Mouse (Mus musculus) heart, postnatal 0 days (tissue): ENCODE data around the gene Rpp21. TPM values are rescaled to one million over a fixed set of nuclear protein-coding genes. Genes with fewer than 3 reads are reported as not detected.
A peak's percentile ranks its signal among the peaks of the same experiment; 100 is the strongest.

Experiments
- ATAC-seq: fragments of 200-750 bp; cut with Nextera tagmentation; 2 replicates; pipeline ENCODE4 v1.8.0; 2017; ENCODE audit warnings: low read depth, moderate number of reproducible peaks, moderate library complexity; ENCODE audit not compliant: insufficient read depth
- DNase-seq: peaks from one replicate; pipeline ENCODE4 v3.0.0-alpha.2; 2016; ENCODE audit warnings: low spot score
- H3K27ac ChIP-seq: fragments of 300-500 bp; sonication (generic); 2 replicates; pipeline ENCODE4 v1.5.1; 2014; ENCODE audit warnings: low read depth, mild to moderate bottlenecking
- H3K27me3 ChIP-seq: fragments of 300-500 bp; sonication (generic); 2 replicates; pipeline ENCODE4 v1.6.1; 2014; ENCODE audit warnings: low read length, mixed read lengths; ENCODE audit not compliant: control insufficient read depth, insufficient read depth
- H3K36me3 ChIP-seq: fragments of 300-500 bp; sonication (generic); replicated peaks from 2 replicates; pipeline ENCODE4 v1.6.1; 2014; ENCODE audit warnings: low read length, mixed read lengths; ENCODE audit not compliant: control insufficient read depth, insufficient read depth
- H3K4me1 ChIP-seq: fragments of 300-500 bp; sonication (generic); 2 replicates; pipeline ENCODE4 v1.6.1; 2014; ENCODE audit warnings: antibody characterized with exemption; ENCODE audit not compliant: control insufficient read depth, insufficient read depth
- H3K4me2 ChIP-seq: fragments of 300-500 bp; sonication (generic); 2 replicates; pipeline ENCODE4 v1.6.1; 2014; ENCODE audit warnings: low read depth, mild to moderate bottlenecking, low read length, moderate library complexity
- H3K4me3 ChIP-seq: fragments of 300-500 bp; sonication (generic); 2 replicates; pipeline ENCODE4 v1.5.1; 2014; ENCODE audit warnings: low read depth, low read length
- H3K9ac ChIP-seq: fragments of 300-500 bp; sonication (generic); replicated peaks from 2 replicates; pipeline ENCODE4 v1.6.1; 2014; ENCODE audit warnings: low read depth, low read length, mixed read lengths
- H3K9me3 ChIP-seq: fragments of 300-500 bp; sonication (generic); replicated peaks from 2 replicates; pipeline ENCODE4 v1.6.1; 2016; ENCODE audit warnings: low read length; ENCODE audit not compliant: control insufficient read depth
- CTCF ChIP-seq: IDR thresholded peaks from 2 replicates; pipeline ENCODE4 v1.5.1; 2016; ENCODE audit warnings: antibody characterized with exemption, control low read depth, low read depth
- EP300 ChIP-seq: IDR thresholded peaks from 2 replicates; pipeline ENCODE4 v1.6.1; 2016; ENCODE audit warnings: antibody characterized with exemption, low read depth
- WGBS: fragments of 180-500 bp; shearing (Covaris S2); extraction: QIAGEN DNeasy Blood & Tissue Kit; methylation state at CpG from one replicate; pipeline ENCODE4 v1.1.7; 2014; 5-methylcytosine and 5-hydroxymethylcytosine counted together
- polyA plus RNA-seq: library from polyadenylated mRNA; unstranded; fragments of >200 nt; fragmentation: Nextera tagmentation; extraction: Ambion mirVana; gene quantifications from 2 replicates; pipeline ENCODE4 v1.2.1, GENCODE M21; 2015
- total RNA-seq: library from RNA; depleted of rRNA; stranded (reverse); fragments of >200 nt; gene quantifications from 2 replicates; pipeline ENCODE4 v1.2.3, GENCODE M21; 2014; ENCODE audit warnings: low replicate concordance; rRNA removed

Gene Rpp21
- total and polyA plus RNA-seq, 2 experiments from 2014 or later: 28.3 to 89.0 TPM

GRCm38 (mm10) chr17:36218594-36219155 lies 39.2 kb downstream of the Rpp21 start:
- WGBS: 61% methylated on average over 5 of the region's 5 CpGs
- no peak for TF ChIP-seq EP300
- TF ChIP-seq CTCF: no peak
- H3K4me3 ChIP-seq: no peak overlapping the region
- no peaks in the 10 kb centered on the region for H3K4me1 ChIP-seq
- no peak overlapping the region for H3K27ac ChIP-seq
- no peak overlapping the region for H3K9ac ChIP-seq
- DNase-seq (no peak), ATAC-seq (no peak)
- no peak overlapping the region for H3K4me2 ChIP-seq
- peaks cover 41% of the 10 kb centered on the region for H3K27me3 ChIP-seq
- no peaks in the 10 kb centered on the region for H3K9me3 ChIP-seq
- no peaks in the 10 kb centered on the region for H3K36me3 ChIP-seq

- 5% methylated on average over 20 of the region's 20 CpGs for WGBS
- H3K4me3 ChIP-seq: peak overlapping the region; percentile 25; the same call in 1 of the 2 replicates
These were observed 42.3 kb downstream of the Rpp21 start for GRCm38 (mm10) chr17:36215586-36215985.

GRCm38 (mm10) chr17:36206846-36207245 lies 51.0 kb downstream of the Rpp21 start:
- H3K36me3 ChIP-seq: no peaks in the 10 kb centered on the region
- no peak overlapping the region for H3K4me3 ChIP-seq
- H3K9me3 ChIP-seq: no peaks in the 10 kb centered on the region
- H3K9ac ChIP-seq: no peak overlapping the region
- DNase-seq: no peak
- H3K4me2 ChIP-seq: no peak overlapping the region
- H3K4me1 ChIP-seq: peaks cover 8% of the 10 kb centered on the region; the same call in 1 of the 2 replicates
- TF ChIP-seq CTCF (no peak), EP300 (no peak)
- peaks cover 44% of the 10 kb centered on the region for H3K27me3 ChIP-seq
- ATAC-seq: no peak
- H3K27ac ChIP-seq: no peak overlapping the region

More at GRCm38 (mm10) chr17:36215586-36215985, 42.3 kb downstream of the Rpp21 start:
- ATAC-seq: no peak
- no peak overlapping the region for H3K27ac ChIP-seq
- no peaks in the 10 kb centered on the region for H3K36me3 ChIP-seq
- H3K9me3 ChIP-seq: no peaks in the 10 kb centered on the region
- no peak overlapping the region for H3K9ac ChIP-seq
- peaks cover 51% of the 10 kb centered on the region for H3K27me3 ChIP-seq
- no peaks in the 10 kb centered on the region for H3K4me1 ChIP-seq
- DNase-seq: no peak
- TF ChIP-seq CTCF (no peak), EP300 (no peak)
- H3K4me2 ChIP-seq: peak overlapping the region; percentile 3; the same call in 1 of the 2 replicates

GRCm38 (mm10) chr17:36205862-36206261 lies 52.0 kb downstream of the Rpp21 start:
- ATAC-seq (no peak), DNase-seq (no peak)
- Histone ChIP-seq H3K9ac (no peak overlapping the region), H3K4me1 (peaks cover 8% of the 10 kb centered on the region; the same call in 1 of the 2 replicates), H3K27ac (no peak overlapping the region), H3K9me3 (no peaks in the 10 kb centered on the region), H3K27me3 (peaks cover 52% of the 10 kb centered on the region), H3K4me3 (peak overlapping the region; percentile 50), H3K4me2 (peak overlapping the region; percentile 68), H3K36me3 (no peaks in the 10 kb centered on the region)
- no peak for TF ChIP-seq EP300
- TF ChIP-seq CTCF: no peak
- WGBS: under 1% methylated on average over 41 of the region's 41 CpGs

Other genes with a start within 250 kb of the Rpp21 start
- gene H2-T24, start 237.5 kb downstream of the Rpp21 start, total RNA-seq: 6.2 TPM in 1 of 2 replicates, not detected in the other
- 1.8 TPM in 2 replicates for gene H2-T24, start 237.5 kb downstream of the Rpp21 start, polyA plus RNA-seq
- gene H2-T23, start 225.2 kb downstream of the Rpp21 start, total RNA-seq: 19.2 and 34.8 TPM in 2 replicates
- 10.3 and 10.8 TPM in 2 replicates for gene H2-T23, start 225.2 kb downstream of the Rpp21 start, polyA plus RNA-seq
- 17.4 and 19.6 TPM in 2 replicates for gene H2-T22, start 215.3 kb downstream of the Rpp21 start, total RNA-seq
- gene H2-T22, start 215.3 kb downstream of the Rpp21 start, polyA plus RNA-seq: 8.2 and 8.4 TPM in 2 replicates
- not detected in 2 replicates for gene Gm6034, start 215.1 kb downstream of the Rpp21 start, total RNA-seq
- not detected in 2 replicates for gene Gm6034, start 215.1 kb downstream of the Rpp21 start, polyA plus RNA-seq
- not detected in 2 replicates for gene Gm11127, start 199.7 kb downstream of the Rpp21 start, total RNA-seq
- not detected in 2 replicates for gene Gm11127, start 199.7 kb downstream of the Rpp21 start, polyA plus RNA-seq
- 0.35 TPM in 1 of 2 replicates, not detected in the other for gene Gm19684, start 136.4 kb downstream of the Rpp21 start, total RNA-seq
- not detected in 2 replicates for gene Gm19684, start 136.4 kb downstream of the Rpp21 start, polyA plus RNA-seq
- not detected in 2 replicates for gene Gm7030, start 128.6 kb downstream of the Rpp21 start, total RNA-seq
- not detected in 2 replicates for gene Gm7030, start 128.6 kb downstream of the Rpp21 start, polyA plus RNA-seq
- not detected in 2 replicates for gene Gm8909, start 89.5 kb downstream of the Rpp21 start, total RNA-seq
- not detected in 2 replicates for gene Gm8909, start 89.5 kb downstream of the Rpp21 start, polyA plus RNA-seq
- not detected in 2 replicates for gene H2-T3, start 67.8 kb downstream of the Rpp21 start, total RNA-seq
- not detected in 2 replicates for gene H2-T3, start 67.8 kb downstream of the Rpp21 start, polyA plus RNA-seq
- gene Trim39, start 14.2 kb upstream of the Rpp21 start, total RNA-seq: 7.4 and 14.3 TPM in 2 replicates
- gene Trim39, start 14.2 kb upstream of the Rpp21 start, polyA plus RNA-seq: 4.8 and 5.1 TPM in 2 replicates
- not detected in 2 replicates for gene H2-M10.2, start 28.4 kb upstream of the Rpp21 start, total RNA-seq
- not detected in 2 replicates for gene H2-M10.2, start 28.4 kb upstream of the Rpp21 start, polyA plus RNA-seq
- not detected in 2 replicates for gene H2-M10.1, start 68.1 kb upstream of the Rpp21 start, total RNA-seq
- not detected in 2 replicates for gene H2-M10.1, start 68.1 kb upstream of the Rpp21 start, polyA plus RNA-seq
- not detected in 2 replicates for gene H2-M10.3, start 110.3 kb upstream of the Rpp21 start, total RNA-seq
- not detected in 2 replicates for gene H2-M10.3, start 110.3 kb upstream of the Rpp21 start, polyA plus RNA-seq
- gene H2-M10.4, start 204.3 kb upstream of the Rpp21 start, total RNA-seq: not detected in 2 replicates
- not detected in 2 replicates for gene H2-M10.4, start 204.3 kb upstream of the Rpp21 start, polyA plus RNA-seq